Mouse (Mus musculus) stomach, postnatal 0 days (tissue): ENCODE results near the gene Tesc. TPM values are rescaled to one million over a fixed set of nuclear protein-coding genes. Genes with fewer than 3 reads are reported as not detected.

Source experiments
- ATAC-seq: fragments of 200-750 bp; cut with Nextera tagmentation; 2 replicates; pipeline ENCODE4 v1.8.0; 2017; ENCODE audit not compliant: low FRiP score, low TSS enrichment
- DNase-seq: peaks from one replicate; pipeline ENCODE4 v3.0.0-alpha.2; 2016; ENCODE audit warnings: low spot score
- H3K27ac ChIP-seq: fragments of 300-500 bp; sonication (generic); replicated peaks from 2 replicates; pipeline ENCODE4 v1.5.1; 2014; ENCODE audit warnings: mild to moderate bottlenecking, control low read depth
- H3K27me3 ChIP-seq: fragments of 300-500 bp; sonication (generic); 2 replicates; pipeline ENCODE4 v1.6.1; 2014; ENCODE audit warnings: low read length; ENCODE audit not compliant: control insufficient read depth, insufficient read depth
- H3K36me3 ChIP-seq: fragments of 300-500 bp; sonication (generic); 2 replicates; pipeline ENCODE4 v1.6.1; 2014; ENCODE audit warnings: low read length, mixed read lengths; ENCODE audit not compliant: control insufficient read depth, insufficient read depth
- H3K4me1 ChIP-seq: fragments of 300-500 bp; sonication (generic); replicated peaks from 2 replicates; pipeline ENCODE4 v1.6.1; 2014; ENCODE audit warnings: antibody characterized with exemption; ENCODE audit not compliant: control insufficient read depth, insufficient read depth
- H3K4me2 ChIP-seq: fragments of 300-500 bp; sonication (generic); replicated peaks from 2 replicates; pipeline ENCODE4 v1.6.1; 2014; ENCODE audit warnings: low read depth, mild to moderate bottlenecking, control low read depth, moderate library complexity
- H3K4me3 ChIP-seq: fragments of 300-500 bp; sonication (generic); 2 replicates; pipeline ENCODE4 v1.5.1; 2014; ENCODE audit warnings: low read depth, low read length, control low read depth
- H3K9ac ChIP-seq: fragments of 300-500 bp; sonication (generic); 2 replicates; pipeline ENCODE4 v1.6.1; 2014; ENCODE audit warnings: mild to moderate bottlenecking, low read length, control low read depth, mixed read lengths
- H3K9me3 ChIP-seq: fragments of 300-500 bp; sonication (generic); 2 replicates; pipeline ENCODE4 v1.6.1; 2016; ENCODE audit warnings: low read length; ENCODE audit not compliant: control insufficient read depth
- CTCF ChIP-seq: IDR thresholded peaks from 2 replicates; pipeline ENCODE4 v1.5.1; 2016; ENCODE audit warnings: antibody characterized with exemption, low read depth, mild to moderate bottlenecking, moderate library complexity
- EP300 ChIP-seq: optimal IDR thresholded peaks from 2 replicates; pipeline ENCODE3; 2016; ENCODE audit warnings: antibody characterized with exemption
- WGBS: fragments of 180-500 bp; shearing (Covaris S2); extraction: QIAGEN DNeasy Blood & Tissue Kit; methylation state at CpG from one replicate; pipeline ENCODE4 v1.1.7; 2014; 5-methylcytosine and 5-hydroxymethylcytosine counted together
- polyA plus RNA-seq: library from polyadenylated mRNA; unstranded; fragments of >200 nt; fragmentation: Nextera tagmentation; extraction: Ambion mirVana; gene quantifications from 2 replicates; pipeline ENCODE4 v1.2.1, GENCODE M21; 2015

Tesc gene
- polyA plus RNA-seq, 1 experiment from 2014 or later: 112 TPM

DNA sequence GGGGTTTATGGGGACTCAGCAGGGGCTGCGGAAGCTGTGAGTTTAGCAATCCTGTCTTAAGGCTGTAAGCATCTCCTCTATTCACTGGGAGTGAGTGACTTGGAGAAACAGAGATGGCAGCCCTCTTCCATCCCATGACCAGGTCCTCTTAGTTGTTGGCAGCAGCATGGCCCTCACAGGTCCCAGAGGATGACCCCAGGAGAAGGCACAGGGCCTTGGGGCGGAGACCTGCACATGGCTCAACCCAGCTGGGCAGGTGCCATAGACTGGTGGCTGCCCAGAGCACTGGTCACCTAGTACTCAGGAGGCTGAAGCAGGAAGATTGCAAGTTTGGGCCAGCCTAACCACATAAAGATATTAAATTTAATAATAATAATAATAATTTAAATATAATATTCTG, 11.9 kb upstream of the Tesc start:
- 89% methylated on average over 1 of the region's 2 CpGs for WGBS
- Histone ChIP-seq H3K4me1 (no peaks in the 10 kb centered on the region), H3K4me2 (no peak overlapping the region), H3K36me3 (no peaks in the 10 kb centered on the region), H3K9me3 (no peaks in the 10 kb centered on the region), H3K4me3 (no peak overlapping the region), H3K27me3 (no peaks in the 10 kb centered on the region), H3K27ac (no peak overlapping the region), H3K9ac (no peak overlapping the region)
- DNase-seq (no peak), ATAC-seq (0 out of 2 replicates have a peak, but pooled peaks have one; percentile 11)
- no peak for TF ChIP-seq EP300
- no peak for TF ChIP-seq CTCF

DNA sequence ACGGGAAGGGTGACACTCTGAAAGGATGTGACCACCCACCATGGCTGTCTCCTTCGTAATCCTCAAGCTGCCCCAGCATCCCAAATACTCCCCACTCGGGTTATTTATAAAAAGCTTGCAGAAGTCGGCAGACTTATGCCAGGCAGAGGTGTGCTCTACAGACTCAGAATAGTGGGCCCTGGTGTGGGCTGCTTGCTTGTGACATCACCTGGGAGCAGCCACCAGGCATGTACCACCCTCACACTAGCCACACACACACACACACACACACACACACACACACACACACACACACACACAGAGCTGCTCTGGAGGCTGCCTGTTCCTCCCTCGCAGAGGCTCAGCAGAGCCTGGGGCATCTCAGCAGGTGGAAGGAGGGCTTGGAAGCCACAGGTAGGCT, 10.0 kb upstream of the Tesc start:
- no peaks in the 10 kb centered on the region for H3K9me3 ChIP-seq
- H3K27me3 ChIP-seq: no peaks in the 10 kb centered on the region
- H3K9ac ChIP-seq: no peak overlapping the region
- H3K27ac ChIP-seq: no peak overlapping the region
- no peaks in the 10 kb centered on the region for H3K36me3 ChIP-seq
- 51% methylated on average over 5 of the region's 5 CpGs for WGBS
- no peak for TF ChIP-seq CTCF
- no peak for TF ChIP-seq EP300
- no peak overlapping the region for H3K4me2 ChIP-seq
- ATAC-seq: no peak
- H3K4me1 ChIP-seq: no peaks in the 10 kb centered on the region
- no peak for DNase-seq
- no peak overlapping the region for H3K4me3 ChIP-seq

DNA sequence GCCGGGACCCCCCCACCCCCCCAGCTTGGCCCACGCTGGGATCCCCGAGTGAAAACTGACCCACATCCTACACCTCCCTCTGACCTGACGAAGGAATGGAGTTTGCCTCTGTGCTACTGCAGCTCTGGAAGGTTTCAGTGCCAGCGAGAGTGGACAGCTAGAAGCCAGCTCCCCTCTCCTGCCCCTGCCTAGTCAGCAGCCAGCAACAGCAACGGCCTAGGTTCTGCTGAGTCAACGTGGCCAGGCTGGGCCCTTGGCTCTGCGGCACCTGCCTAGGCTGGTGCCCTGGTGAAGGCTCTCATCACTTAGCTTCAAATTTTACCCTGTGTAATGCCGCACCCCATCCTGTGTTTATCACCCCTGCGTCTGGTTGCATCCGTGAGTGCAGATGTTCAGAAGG, 7.6 kb upstream of the Tesc start:
- H3K4me3 ChIP-seq: no peak overlapping the region
- H3K4me2 ChIP-seq: no peak overlapping the region
- DNase-seq (no peak), ATAC-seq (no peak)
- H3K27me3 ChIP-seq: no peaks in the 10 kb centered on the region
- H3K4me1 ChIP-seq: no peaks in the 10 kb centered on the region
- H3K9me3 ChIP-seq: no peaks in the 10 kb centered on the region
- no peak overlapping the region for H3K27ac ChIP-seq
- no peak overlapping the region for H3K9ac ChIP-seq
- WGBS: 55% methylated on average over 11 of the region's 11 CpGs
- no peaks in the 10 kb centered on the region for H3K36me3 ChIP-seq
- no peak for TF ChIP-seq CTCF
- TF ChIP-seq EP300: no peak

DNA sequence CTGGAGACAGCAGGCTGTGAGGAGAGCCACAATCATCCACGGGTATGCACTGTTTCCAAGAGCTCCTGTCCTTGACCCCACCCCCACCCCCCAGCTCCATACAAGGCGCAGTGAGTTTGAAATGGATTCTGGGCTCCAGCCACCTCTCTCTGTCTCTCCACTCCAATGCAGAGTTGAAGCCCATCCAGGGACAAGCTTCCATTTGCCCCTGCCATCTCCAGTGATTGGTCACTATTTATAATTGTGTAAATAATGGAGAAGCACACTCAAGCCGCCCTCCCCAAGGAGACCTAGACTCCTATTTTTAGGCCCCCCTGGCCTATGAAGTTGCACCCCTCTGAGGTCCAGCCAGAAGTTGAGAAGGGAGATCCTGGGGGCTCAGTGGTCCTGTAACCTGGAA, 4.5 kb upstream of the Tesc start:
- 46% methylated on average over 3 of the region's 3 CpGs for WGBS
- Histone ChIP-seq H3K9ac (no peak overlapping the region), H3K4me2 (no peak overlapping the region), H3K27me3 (peaks cover 9% of the 10 kb centered on the region; the same call in 1 of the 2 replicates), H3K9me3 (no peaks in the 10 kb centered on the region), H3K27ac (no peak overlapping the region), H3K36me3 (no peaks in the 10 kb centered on the region), H3K4me1 (peaks cover 3% of the 10 kb centered on the region), H3K4me3 (no peak overlapping the region)
- ATAC-seq (no peak), DNase-seq (no peak)
- TF ChIP-seq EP300 (no peak), CTCF (no peak)

DNA sequence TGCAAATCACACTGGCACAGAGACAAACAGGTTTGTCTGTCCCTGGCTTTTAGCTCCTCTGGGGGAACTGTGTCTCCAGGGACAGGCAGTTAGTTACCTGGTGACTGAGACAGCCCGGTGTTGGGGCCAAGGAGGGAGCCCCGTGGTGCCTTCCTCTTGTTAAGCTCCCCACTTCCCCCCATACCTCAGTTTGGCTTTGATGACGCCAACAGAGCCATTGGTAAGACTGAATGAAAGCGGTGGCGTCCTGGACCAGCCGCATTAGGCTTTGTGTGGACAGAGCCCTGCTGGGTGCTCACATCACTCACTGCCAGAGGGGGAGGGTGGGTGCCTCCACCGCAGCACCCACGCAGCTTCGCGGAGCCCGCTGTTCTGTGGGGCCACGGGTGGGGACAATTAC, 1.7 kb upstream of the Tesc start:
- WGBS: 19% methylated on average over 12 of the region's 12 CpGs
- ATAC-seq (no peak), DNase-seq (no peak)
- Histone ChIP-seq H3K36me3 (no peaks in the 10 kb centered on the region), H3K9me3 (no peaks in the 10 kb centered on the region), H3K9ac (no peak overlapping the region), H3K4me2 (no peak overlapping the region), H3K4me1 (peaks cover 3% of the 10 kb centered on the region), H3K4me3 (no peak overlapping the region), H3K27me3 (peaks cover 13% of the 10 kb centered on the region; the same call in 1 of the 2 replicates), H3K27ac (no peak overlapping the region)
- TF ChIP-seq CTCF (no peak), EP300 (no peak)

DNA sequence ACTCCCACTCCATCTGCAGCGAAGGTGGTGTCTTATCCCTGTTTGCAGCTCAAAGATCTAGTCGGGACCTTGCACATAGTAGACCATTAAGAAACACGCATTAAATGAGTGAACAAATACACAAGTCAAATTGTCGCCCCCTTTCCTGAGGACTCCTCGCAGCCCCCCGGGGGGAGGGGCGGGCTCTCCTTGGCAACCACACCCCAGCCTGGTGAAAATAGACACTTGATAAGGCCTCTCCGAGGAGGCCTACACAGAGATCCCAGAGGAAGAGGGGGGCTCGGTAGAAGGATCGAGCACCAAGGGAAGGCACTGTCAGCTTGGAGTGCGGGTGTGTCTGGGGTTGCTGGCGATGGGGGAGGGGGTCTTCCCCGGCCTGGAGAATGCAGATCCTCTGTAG, 1.2 kb upstream of the Tesc start:
- Histone ChIP-seq H3K27ac (no peak overlapping the region), H3K4me2 (no peak overlapping the region), H3K9ac (no peak overlapping the region), H3K4me3 (no peak overlapping the region), H3K4me1 (peaks cover 3% of the 10 kb centered on the region), H3K36me3 (no peaks in the 10 kb centered on the region), H3K9me3 (no peaks in the 10 kb centered on the region), H3K27me3 (peaks cover 13% of the 10 kb centered on the region; the same call in 1 of the 2 replicates)
- DNase-seq (no peak), ATAC-seq (no peak)
- WGBS: 14% methylated on average over 12 of the region's 13 CpGs
- TF ChIP-seq CTCF: no peak
- no peak for TF ChIP-seq EP300
